Mouse (Mus musculus) bone marrow, adult 2 months (tissue): Measurements from ENCODE around the gene Rtl4. TPM values are rescaled to one million over a fixed set of nuclear protein-coding genes. Genes with fewer than 3 reads are reported as not detected.

Source experiments
- H3K27ac ChIP-seq: fragments of 200-500 bp; 2 replicates; pipeline ENCODE4 v1.5.1; 2012; ENCODE audit warnings: low read depth, mild to moderate bottlenecking, control low read depth, inconsistent platforms, low read length; ENCODE audit not compliant: control insufficient read depth, poor library complexity, insufficient read depth
- H3K4me1 ChIP-seq: fragments of 200-500 bp; 2 replicates; pipeline ENCODE4 v1.6.1; 2011; ENCODE audit warnings: low read length; ENCODE audit not compliant: control insufficient read depth, insufficient read depth
- H3K4me3 ChIP-seq: fragments of 200-500 bp; replicated peaks from 2 replicates; pipeline ENCODE3; 2011; ENCODE audit warnings: mild to moderate bottlenecking, low read depth, low read length, control low read depth; ENCODE audit not compliant: control insufficient read depth
- CTCF ChIP-seq: fragments of 200-500 bp; IDR thresholded peaks from 2 replicates; pipeline ENCODE4 v1.5.1; 2011; ENCODE audit warnings: low read length, control low read depth; ENCODE audit not compliant: control insufficient read depth, insufficient read depth
- POLR2A ChIP-seq: fragments of 200-500 bp; IDR thresholded peaks from 2 replicates; pipeline ENCODE4 v1.6.1; 2011; ENCODE audit warnings: low read depth, mild to moderate bottlenecking, control low read depth, low read length, borderline replicate concordance; ENCODE audit not compliant: control insufficient read depth
- WGBS: fragments of 180-500 bp; shearing (Covaris S2); methylation state at CpG from one replicate; pipeline ENCODE4 v1.1.7; 2018; 5-methylcytosine and 5-hydroxymethylcytosine counted together
- polyA plus RNA-seq: library from polyadenylated mRNA; stranded (reverse); fragments of >200 nt; gene quantifications from 2 replicates; pipeline ENCODE4 v1.2.4, GENCODE M21; 2011; ENCODE audit warnings: low replicate concordance; ENCODE audit not compliant: missing spikeins, insufficient read depth, insufficient read length

The Rtl4 gene
- polyA plus RNA-seq, 1 experiment: not detected

GRCm38 (mm10) chrX:144986980-144987379 is 298.3 kb downstream of the Rtl4 start:
- H3K4me1 ChIP-seq: no peaks in the 10 kb centered on the region
- H3K4me3 ChIP-seq: no peak overlapping the region
- WGBS: 33% methylated on average over 2 of the region's 2 CpGs
- no peak for TF ChIP-seq POLR2A
- TF ChIP-seq CTCF: no peak
- no peak overlapping the region for H3K27ac ChIP-seq

DNA sequence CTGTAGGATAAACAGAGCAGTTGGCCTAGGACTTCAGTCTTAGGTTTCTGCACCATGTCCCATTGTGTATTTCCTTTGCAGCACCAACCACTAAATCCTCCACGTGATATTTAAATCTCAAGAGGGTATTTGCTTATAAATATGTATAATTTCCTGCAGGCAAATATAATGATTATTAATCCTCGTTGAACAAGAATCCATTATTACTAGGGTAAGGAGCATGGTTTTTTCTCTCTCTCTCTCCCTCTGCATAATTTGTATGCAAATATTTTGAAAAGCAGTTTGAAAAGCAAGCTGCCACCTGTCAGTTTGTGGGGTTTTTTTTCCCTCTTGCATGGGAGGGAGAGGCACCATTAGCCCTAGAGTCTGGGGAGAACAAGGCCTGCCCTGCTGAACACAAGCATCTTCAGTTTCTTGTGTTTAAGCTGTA is 376.8 kb downstream of the Rtl4 start:
- 53% methylated on average over 2 of the region's 2 CpGs for WGBS
- Histone ChIP-seq H3K4me1 (no peaks in the 10 kb centered on the region), H3K4me3 (no peak overlapping the region), H3K27ac (no peak overlapping the region)
- no peak for TF ChIP-seq POLR2A
- TF ChIP-seq CTCF: no peak

- Histone ChIP-seq H3K4me1 (no peaks in the 10 kb centered on the region), H3K4me3 (no peak overlapping the region), H3K27ac (no peak overlapping the region)
- no peak for TF ChIP-seq CTCF
These were observed 401.1 kb downstream of the Rtl4 start for GRCm38 (mm10) chrX:145089802-145090201.

GRCm38 (mm10) chrX:145090360-145090759 is 401.7 kb downstream of the Rtl4 start:
- TF ChIP-seq POLR2A (no peak), CTCF (no peak)
- H3K4me1 ChIP-seq: no peaks in the 10 kb centered on the region

DNA sequence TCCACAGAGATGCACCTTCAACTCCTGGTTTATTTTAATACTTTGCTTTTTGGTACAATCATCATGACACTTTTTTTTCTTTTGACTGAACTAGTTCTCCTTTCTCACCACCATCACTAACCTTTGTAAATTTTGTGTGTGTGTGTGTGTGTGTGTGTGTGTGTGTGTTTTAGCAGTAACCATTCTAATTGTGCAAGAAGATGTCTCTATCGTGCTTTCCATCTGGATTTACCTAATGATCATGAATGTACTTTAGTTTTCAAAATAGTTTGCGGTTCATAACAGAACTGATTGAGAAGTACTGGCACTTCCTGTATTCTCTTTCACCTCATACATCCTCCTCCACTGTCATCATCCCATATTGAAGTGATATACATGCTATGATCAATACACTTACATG is 402.3 kb downstream of the Rtl4 start:
- no peaks in the 10 kb centered on the region for H3K4me1 ChIP-seq
- WGBS: 27% methylated on average over 2 of the region's 2 CpGs
- H3K4me3 ChIP-seq: no peak overlapping the region
- TF ChIP-seq CTCF (no peak), POLR2A (no peak)
- H3K27ac ChIP-seq: no peak overlapping the region

More at GRCm38 (mm10) chrX:145090360-145090759, 401.7 kb downstream of the Rtl4 start:
- Histone ChIP-seq H3K4me3 (no peak overlapping the region), H3K27ac (no peak overlapping the region)
- 8% methylated on average over 3 of the region's 3 CpGs for WGBS

Other genes with a start within 250 kb of the Rtl4 start
- gene Trpc5os, start 232.3 kb upstream of the Rtl4 start, polyA plus RNA-seq: not detected in 2 replicates
- not detected in 2 replicates for gene Trpc5, start 727 bp upstream of the Rtl4 start, polyA plus RNA-seq